Mouse (Mus musculus) kidney, adult 18-20 months (tissue): Measurements from ENCODE around the gene Vwf.

Experiments used
- DNase-seq: peaks from one replicate; pipeline ENCODE4 v3.0.0; 2021

Gene Vwf

GRCm38 (mm10) chr6:125546474-125546873 is at the start of gene Vwf:
TSS of gene Vwf (plus strand) at chr6:125546774.
- DNase-seq, result no peak

- DNase-seq, result peak; percentile 29
These were observed 48.5 kb upstream of the Vwf start for GRCm38 (mm10) chr6:125498062-125498461.

- DNase-seq, result no peak
These were observed 43.3 kb upstream of the Vwf start for GRCm38 (mm10) chr6:125503186-125503802.

GRCm38 (mm10) chr6:125504622-125505355 is 41.8 kb upstream of the Vwf start:
- DNase-seq, result no peak

GRCm38 (mm10) chr6:125506427-125506826 is 40.1 kb upstream of the Vwf start:
- no peak for DNase-seq

- no peak for DNase-seq
These were observed 36.8 kb upstream of the Vwf start for GRCm38 (mm10) chr6:125509783-125510182.

- DNase-seq, result no peak
These were observed 35.9 kb upstream of the Vwf start for GRCm38 (mm10) chr6:125510645-125511044.

GRCm38 (mm10) chr6:125511196-125511595 is 35.4 kb upstream of the Vwf start:
- DNase-seq, result no peak

- peak; percentile 60 for DNase-seq
These were observed 33.5 kb upstream of the Vwf start for GRCm38 (mm10) chr6:125512950-125513596.

- DNase-seq, result peak; percentile 69
These were observed 30.9 kb upstream of the Vwf start for GRCm38 (mm10) chr6:125515503-125516315.

GRCm38 (mm10) chr6:125521558-125522193 is 24.9 kb upstream of the Vwf start:
- no peak for DNase-seq

GRCm38 (mm10) chr6:125524027-125524426 is 22.5 kb upstream of the Vwf start:
- no peak for DNase-seq

GRCm38 (mm10) chr6:125526066-125526465 is 20.5 kb upstream of the Vwf start:
- no peak for DNase-seq

GRCm38 (mm10) chr6:125528614-125529200 is 17.9 kb upstream of the Vwf start:
- DNase-seq, result no peak

- peak; percentile 17 for DNase-seq
These were observed 17.1 kb upstream of the Vwf start for GRCm38 (mm10) chr6:125529479-125529878.

- no peak for DNase-seq
These were observed 13.4 kb upstream of the Vwf start for GRCm38 (mm10) chr6:125533104-125533650.

GRCm38 (mm10) chr6:125534990-125535389 is 11.6 kb upstream of the Vwf start:
- DNase-seq, result no peak

GRCm38 (mm10) chr6:125538469-125538868 is 8.1 kb upstream of the Vwf start:
- DNase-seq, result no peak

GRCm38 (mm10) chr6:125539423-125539822 is 7.2 kb upstream of the Vwf start:
- DNase-seq, result no peak

GRCm38 (mm10) chr6:125540199-125540598 is 6.4 kb upstream of the Vwf start:
- no peak for DNase-seq

- DNase-seq, result no peak
These were observed 5.7 kb upstream of the Vwf start for GRCm38 (mm10) chr6:125540826-125541225.

GRCm38 (mm10) chr6:125541296-125541695 is 5.3 kb upstream of the Vwf start:
- no peak for DNase-seq
